Mouse (Mus musculus) E14TG2a.4 (cell line): ENCODE measurements around the gene Nudt4.

Experiments used
- H3K27me3 ChIP-seq: 2 replicates; pipeline ENCODE4 v1.6.1; 2014; ENCODE audit warnings: low read length, control low read depth; ENCODE audit not compliant: insufficient read depth
- H3K36me3 ChIP-seq: 2 replicates; pipeline ENCODE4 v1.6.1; 2014; ENCODE audit warnings: low read length, control low read depth; ENCODE audit not compliant: insufficient read depth
- H3K4me1 ChIP-seq: replicated peaks from 2 replicates; pipeline ENCODE4 v1.6.1; 2014; ENCODE audit warnings: low read depth, low read length, control low read depth
- H3K4me3 ChIP-seq: replicated peaks from 2 replicates; pipeline ENCODE4 v1.5.1; 2014; ENCODE audit warnings: mild to moderate bottlenecking, low read length
- H3K9me3 ChIP-seq: 2 replicates; pipeline ENCODE4 v1.6.1; 2014; ENCODE audit warnings: low read length, control low read depth
- CTCF ChIP-seq: conservative IDR thresholded peaks from 2 replicates; pipeline ENCODE4 v1.5.1; 2014; ENCODE audit warnings: low read length
- NANOG ChIP-seq: IDR thresholded peaks from 2 replicates; pipeline ENCODE4 v1.6.1; 2014; ENCODE audit warnings: borderline replicate concordance, low read length, mixed read lengths
- POU5F1 ChIP-seq: IDR thresholded peaks from 2 replicates; pipeline ENCODE4 v1.6.1; 2014; ENCODE audit warnings: low read length, borderline replicate concordance

The Nudt4 gene

DNA sequence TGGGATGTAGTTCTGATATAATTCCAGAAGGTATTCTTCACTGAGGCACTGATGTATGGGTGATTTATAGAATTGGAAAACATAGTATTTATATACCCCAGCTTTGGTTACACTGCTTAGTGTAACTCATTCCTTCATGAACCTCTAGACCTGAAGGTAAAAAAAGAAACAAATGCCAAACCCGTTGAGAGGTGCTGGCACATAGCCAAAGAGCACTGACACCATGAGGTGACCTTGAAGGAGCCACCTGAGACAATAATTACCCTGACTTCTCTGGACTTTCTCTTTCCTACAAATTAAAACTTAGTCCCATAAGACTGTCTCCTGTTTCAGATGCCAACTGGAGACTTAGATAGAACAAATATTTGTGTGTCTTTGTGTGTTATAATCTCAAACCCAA lies 59.6 kb downstream of the Nudt4 start:
- Histone ChIP-seq H3K36me3 (peaks cover 7% of the 10 kb centered on the region; the same call in 1 of the 2 replicates), H3K4me3 (no peak overlapping the region), H3K9me3 (no peaks in the 10 kb centered on the region), H3K4me1 (peaks cover 43% of the 10 kb centered on the region), H3K27me3 (no peaks in the 10 kb centered on the region)
- TF ChIP-seq POU5F1 (no peak), CTCF (no peak), NANOG (no peak)

DNA sequence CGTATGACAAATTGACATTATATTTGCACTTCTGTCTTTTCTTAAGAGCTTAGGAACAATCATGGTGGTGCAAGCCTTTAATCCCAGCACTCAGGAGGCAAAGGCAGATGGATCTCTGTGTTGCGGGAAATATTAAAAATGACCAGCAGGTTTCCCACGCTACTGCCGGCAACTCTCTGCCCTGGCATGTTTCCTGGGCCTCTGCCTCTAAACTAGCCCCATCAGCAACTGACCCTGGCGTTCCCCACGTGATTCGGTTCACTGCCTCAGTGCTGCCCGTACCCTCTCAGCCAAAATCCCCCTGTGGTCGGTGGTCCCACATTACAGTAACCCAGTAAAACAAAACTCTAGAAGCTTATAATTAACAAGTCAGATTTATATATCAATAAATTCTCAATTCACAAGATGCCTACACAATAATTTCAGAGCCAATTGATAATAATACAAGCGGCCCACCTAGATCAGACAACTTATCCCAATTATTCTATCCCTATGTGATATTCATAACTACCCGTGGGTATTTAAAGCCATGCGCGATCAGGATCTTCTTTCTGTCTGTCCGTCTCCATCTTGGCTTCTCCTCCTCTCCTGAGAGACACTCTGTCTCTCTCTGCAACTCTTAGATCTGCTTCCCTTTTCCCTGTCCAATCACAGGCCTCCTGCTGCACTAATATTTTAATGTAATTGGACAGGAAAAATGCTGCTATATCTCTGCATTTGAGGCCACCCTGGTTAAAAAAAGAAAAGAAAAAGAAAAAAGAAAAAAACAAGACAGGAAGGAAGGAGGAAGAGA lies 60.3 kb downstream of the Nudt4 start:
- Histone ChIP-seq H3K9me3 (no peaks in the 10 kb centered on the region), H3K27me3 (no peaks in the 10 kb centered on the region), H3K4me3 (no peak overlapping the region), H3K36me3 (peaks cover 12% of the 10 kb centered on the region), H3K4me1 (peaks cover 36% of the 10 kb centered on the region)
- no peak for TF ChIP-seq NANOG
- no peak for TF ChIP-seq POU5F1
- TF ChIP-seq CTCF, result no peak

DNA sequence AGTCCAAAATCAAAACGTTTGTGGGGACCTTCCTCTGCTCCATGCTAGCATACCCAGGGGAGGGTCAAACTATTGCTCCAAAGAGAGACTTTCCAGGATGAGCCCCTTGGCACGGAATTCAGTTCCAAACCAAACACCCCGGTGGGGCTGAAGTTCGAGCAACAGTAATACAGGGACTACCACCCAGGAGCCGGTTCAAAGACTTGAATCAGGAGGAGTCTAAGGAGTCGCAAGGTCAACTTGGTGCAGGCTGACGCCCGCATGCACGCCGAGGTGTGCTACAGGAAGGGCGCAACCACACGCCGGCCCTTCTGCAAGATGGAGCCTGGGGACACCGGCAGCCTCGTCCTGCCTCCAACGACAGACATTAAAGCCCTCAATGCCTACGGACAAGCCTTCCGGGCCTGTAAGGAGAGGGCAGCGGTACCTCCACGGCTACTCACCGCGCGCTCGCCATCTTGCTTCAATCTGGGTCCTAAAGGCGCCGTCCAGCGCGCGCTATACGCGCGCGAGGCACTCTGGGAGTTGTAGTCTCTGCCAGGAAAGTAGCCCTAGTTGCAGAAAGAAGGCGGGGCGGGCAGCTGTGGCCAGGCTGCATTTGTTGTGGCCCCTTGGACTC lies 62.4 kb downstream of the Nudt4 start, which contains the start of gene Mrpl42:
Gene Mrpl42, minus strand, starts transcription at position 478 of the 619 bp plus-strand sequence.
- TF ChIP-seq POU5F1 (no peak), NANOG (no peak), CTCF (no peak)
- Histone ChIP-seq H3K4me1 (peaks cover 27% of the 10 kb centered on the region), H3K27me3 (no peaks in the 10 kb centered on the region), H3K36me3 (peaks cover 30% of the 10 kb centered on the region), H3K4me3 (peak within 1 kb of the TSS; percentile 95), H3K9me3 (no peaks in the 10 kb centered on the region)

DNA sequence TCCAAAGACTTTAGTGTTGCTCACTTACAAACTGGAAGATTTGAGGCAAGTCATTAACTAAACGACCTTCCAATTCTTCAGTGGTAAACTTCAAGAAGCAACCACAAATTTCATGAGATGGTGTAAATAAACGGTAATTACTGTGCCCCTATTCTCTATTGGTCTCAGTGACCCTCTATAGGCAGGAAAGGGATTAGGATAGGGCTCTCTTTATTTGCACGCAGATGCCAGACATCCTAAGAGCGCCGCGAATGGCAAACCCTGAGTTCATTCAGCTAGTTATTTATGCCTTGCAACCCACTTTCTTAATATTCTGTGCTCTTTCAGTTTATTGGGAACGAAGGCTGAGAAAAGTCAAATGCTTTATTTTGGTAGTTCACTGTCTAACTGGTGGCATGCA lies 62.9 kb downstream of the Nudt4 start:
- TF ChIP-seq CTCF (no peak), NANOG (no peak), POU5F1 (no peak)
- Histone ChIP-seq H3K4me1 (peaks cover 27% of the 10 kb centered on the region), H3K4me3 (peak overlapping the region; percentile 95), H3K36me3 (peaks cover 34% of the 10 kb centered on the region), H3K27me3 (no peaks in the 10 kb centered on the region), H3K9me3 (no peaks in the 10 kb centered on the region)
